Mouse (Mus musculus): ENCODE results near the gene Acot6.
"Not testable (repeated sequence)": the region's sequence is repeated elsewhere in the genome, so short reads cannot be mapped to it uniquely, and the experiment has no call there.

Acot6 gene

GRCm38 (mm10) chr12:84100604-84101492, at the start of gene Acot6:
Gene Acot6 (plus strand): TSS chr12:84100654.
- DNase-seq = peak; percentile 51 to 53

GRCm38 (mm10) chr12:84050744-84051143, 49.7 kb upstream of the Acot6 start:
- DNase-seq = not testable (repeated sequence)

- no peak for DNase-seq
Measured at GRCm38 (mm10) chr12:84051937-84052474, 48.4 kb upstream of the Acot6 start, which contains the start of gene Acot3. Gene Acot3 (plus strand): TSS chr12:84052144.

- no peak for DNase-seq
Measured at GRCm38 (mm10) chr12:84052609-84053008, 47.8 kb upstream of the Acot6 start.

GRCm38 (mm10) chr12:84053173-84053572, 47.3 kb upstream of the Acot6 start:
- DNase-seq = no peak

GRCm38 (mm10) chr12:84053679-84054391, 46.6 kb upstream of the Acot6 start:
- peak in 1 of 2 experiments; percentile 25 for DNase-seq

GRCm38 (mm10) chr12:84060946-84061345, 39.5 kb upstream of the Acot6 start:
- DNase-seq = no peak

GRCm38 (mm10) chr12:84062336-84062735, 38.1 kb upstream of the Acot6 start:
- DNase-seq = no peak

- DNase-seq = peak in 1 of 2 experiments; percentile 22
Measured at GRCm38 (mm10) chr12:84063228-84063627, 37.2 kb upstream of the Acot6 start.

- DNase-seq = no peak
Measured at GRCm38 (mm10) chr12:84063833-84064232, 36.6 kb upstream of the Acot6 start.

- DNase-seq = no peak
Measured at GRCm38 (mm10) chr12:84064621-84065020, 35.8 kb upstream of the Acot6 start.

GRCm38 (mm10) chr12:84067752-84068151, 32.7 kb upstream of the Acot6 start:
- no peak for DNase-seq

- no peak for DNase-seq
Measured at GRCm38 (mm10) chr12:84068296-84068695, 32.2 kb upstream of the Acot6 start.

- no peak for DNase-seq
Measured at GRCm38 (mm10) chr12:84068986-84069385, 31.5 kb upstream of the Acot6 start, which contains the start of gene Acot5. Gene Acot5 (plus strand): TSS chr12:84069325.

- peak; percentile 34 to 36 for DNase-seq
Measured at GRCm38 (mm10) chr12:84069582-84069981, 30.9 kb upstream of the Acot6 start.

- DNase-seq = no peak
Measured at GRCm38 (mm10) chr12:84071696-84072095, 28.8 kb upstream of the Acot6 start.

- DNase-seq = no peak
Measured at GRCm38 (mm10) chr12:84077371-84077990, 23.0 kb upstream of the Acot6 start.

- no peak for DNase-seq
Measured at GRCm38 (mm10) chr12:84083842-84084241, 16.6 kb upstream of the Acot6 start.

GRCm38 (mm10) chr12:84084581-84084980, 15.9 kb upstream of the Acot6 start:
- DNase-seq = no peak

GRCm38 (mm10) chr12:84094666-84095065, 5.8 kb upstream of the Acot6 start:
- not testable (repeated sequence) for DNase-seq

GRCm38 (mm10) chr12:84099605-84100004, 849 bp upstream of the Acot6 start:
- DNase-seq = no peak

- no peak for DNase-seq
Measured at GRCm38 (mm10) chr12:84100071-84100470, 383 bp upstream of the Acot6 start.

GRCm38 (mm10) chr12:84101493-84101845, 1.0 kb downstream of the Acot6 start:
- DNase-seq = no peak
